Mouse (Mus musculus) skeletal muscle tissue, adult 2 months (tissue): ENCODE results near the gene Heyl.
A peak's percentile ranks its signal among the peaks of the same experiment; 100 is the strongest.

Experiments
- DNase-seq: peaks from one replicate; pipeline ENCODE4 v3.0.0-alpha.2; 2012; ENCODE audit warnings: low read depth, low spot score

Gene Heyl

GRCm38 (mm10) chr4:123232841-123233240 is 515 bp upstream of the Heyl start:
- DNase-seq: no peak

GRCm38 (mm10) chr4:123235835-123236430 is 2.6 kb downstream of the Heyl start:
- DNase-seq: no peak

GRCm38 (mm10) chr4:123236431-123237031 is 3.2 kb downstream of the Heyl start:
- no peak for DNase-seq

- DNase-seq: peak; percentile 62
These were observed 4.3 kb downstream of the Heyl start for GRCm38 (mm10) chr4:123237386-123238266.

DNA sequence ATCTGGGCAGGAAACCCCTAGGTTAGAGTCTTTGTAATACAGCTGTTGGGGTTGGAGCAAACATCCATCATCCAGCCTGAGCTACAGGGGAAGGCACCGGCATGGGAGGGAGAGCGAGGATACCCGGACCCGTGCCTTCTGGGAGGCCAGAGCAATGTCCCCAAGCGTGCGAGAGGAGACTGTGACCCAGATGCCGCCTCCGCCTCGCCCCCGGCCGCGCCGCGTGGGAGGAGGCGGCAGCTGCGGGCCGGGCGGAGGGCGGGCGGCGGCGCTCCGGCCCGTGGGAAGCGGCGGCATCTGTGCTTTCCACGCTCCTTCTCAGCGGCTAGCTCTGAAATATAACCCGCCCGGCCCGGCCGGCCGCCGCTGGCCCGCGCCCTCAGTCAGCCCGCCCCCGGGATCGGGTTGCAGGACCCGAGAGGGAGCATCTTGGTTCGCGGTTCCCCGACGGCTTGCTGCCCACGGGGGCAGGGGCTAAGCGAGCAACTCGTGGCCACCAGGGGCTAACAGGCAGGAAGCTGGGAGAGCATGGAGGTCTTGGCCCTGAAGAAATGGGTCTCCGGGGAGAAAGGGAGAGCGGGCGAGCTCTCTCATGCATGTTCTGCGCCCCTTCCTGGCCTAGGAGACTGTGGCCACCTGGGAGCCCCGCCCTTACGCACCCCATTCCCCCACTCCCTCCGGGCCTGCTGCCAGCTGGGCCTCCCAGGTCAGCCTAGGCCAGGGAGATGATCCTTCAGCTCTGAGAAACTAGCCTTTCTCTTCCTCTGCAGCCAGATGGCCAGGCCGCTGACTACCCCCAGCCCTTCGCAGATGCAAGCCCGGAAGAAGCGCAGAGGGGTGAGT is 6.2 kb downstream of the Heyl start:
- DNase-seq: peak; percentile 78

- DNase-seq: no peak
These were observed 12.9 kb downstream of the Heyl start for GRCm38 (mm10) chr4:123246221-123246620.

DNA sequence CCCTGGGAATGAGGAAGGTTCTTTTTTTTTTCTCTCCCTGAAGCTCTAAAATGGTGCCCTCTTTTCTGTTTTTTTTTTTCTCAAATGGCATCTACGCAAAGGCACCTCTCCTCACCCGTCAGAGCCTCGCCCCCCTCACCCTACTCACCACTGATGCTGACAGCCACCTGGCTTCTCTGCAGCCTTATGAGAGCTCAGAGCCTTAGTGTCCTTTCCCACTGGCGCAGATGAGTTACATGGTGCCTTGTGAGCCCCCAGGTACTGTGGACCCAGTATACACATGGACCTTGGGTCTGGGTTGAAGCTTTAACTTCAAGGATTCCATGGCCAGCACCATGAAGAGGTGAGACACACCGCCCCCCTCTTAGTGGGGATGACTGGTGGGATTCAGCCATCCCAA is 13.3 kb downstream of the Heyl start:
- no peak for DNase-seq

- peak; percentile 78 for DNase-seq
These were observed 14.0 kb downstream of the Heyl start for GRCm38 (mm10) chr4:123247147-123247880.

GRCm38 (mm10) chr4:123248971-123249567 is 15.7 kb downstream of the Heyl start:
- peak; percentile 92 for DNase-seq

- no peak for DNase-seq
These were observed 18.9 kb downstream of the Heyl start for GRCm38 (mm10) chr4:123252214-123252613.

- peak; percentile 59 for DNase-seq
These were observed 21.3 kb downstream of the Heyl start for GRCm38 (mm10) chr4:123254617-123255016.

DNA sequence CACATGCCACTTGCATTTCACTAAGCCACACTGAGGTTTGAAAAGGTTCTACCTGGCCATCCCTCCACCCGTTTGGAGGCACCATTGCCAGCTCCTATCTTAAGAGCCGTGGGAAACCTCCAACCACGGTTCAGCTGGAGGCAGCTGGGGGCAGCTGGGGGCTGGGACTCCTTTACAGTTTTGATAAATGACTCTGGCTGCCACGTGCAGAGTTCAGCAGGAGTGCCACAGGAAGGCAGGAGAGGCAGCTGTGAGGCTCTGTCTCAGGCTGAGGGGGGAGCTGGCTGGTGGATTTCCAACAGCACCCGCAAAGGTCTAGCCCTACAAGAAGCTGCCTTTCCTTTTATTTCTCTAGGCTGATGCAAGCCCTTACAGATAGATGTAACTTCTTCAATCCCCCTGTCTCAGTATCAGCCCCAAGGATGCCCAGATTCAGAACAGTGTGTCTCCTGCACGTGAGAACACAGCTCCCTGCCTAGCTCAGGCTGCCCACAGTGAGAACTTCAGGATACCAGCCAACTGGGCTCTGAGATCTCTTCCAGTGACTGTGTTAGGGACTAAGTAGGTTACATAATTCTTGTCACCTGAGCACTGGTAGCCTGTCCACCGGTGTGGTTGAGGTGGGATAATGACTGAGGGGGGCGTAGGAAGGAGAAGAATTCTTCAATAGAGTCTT is 26.9 kb downstream of the Heyl start:
- no peak for DNase-seq

GRCm38 (mm10) chr4:123261721-123262401 is 28.5 kb downstream of the Heyl start, which contains the start of gene Pabpc4:
TSS of gene Pabpc4 (plus strand) at chr4:123262351.
- no peak for DNase-seq

- no peak for DNase-seq
These were observed 37.7 kb downstream of the Heyl start for GRCm38 (mm10) chr4:123271063-123271462.

DNA sequence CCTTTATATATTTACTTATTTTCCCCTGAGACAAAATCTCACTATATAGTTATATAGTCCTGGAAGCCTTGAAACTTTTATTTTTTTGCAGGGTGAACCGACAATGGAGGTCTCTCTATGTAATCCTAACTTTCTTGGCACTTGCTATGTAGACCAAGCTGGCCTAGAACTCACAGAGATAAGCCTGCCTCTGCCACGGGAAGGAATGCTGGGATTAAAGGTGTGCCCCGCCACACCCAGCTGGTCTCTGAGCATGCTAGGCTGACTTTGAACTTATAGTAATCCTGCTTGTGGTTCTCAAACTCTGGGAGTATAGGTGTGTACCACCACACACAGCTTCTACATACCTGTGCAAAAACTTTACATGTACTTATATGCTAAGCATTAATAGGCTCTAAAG is 46.8 kb downstream of the Heyl start:
- no peak for DNase-seq

DNA sequence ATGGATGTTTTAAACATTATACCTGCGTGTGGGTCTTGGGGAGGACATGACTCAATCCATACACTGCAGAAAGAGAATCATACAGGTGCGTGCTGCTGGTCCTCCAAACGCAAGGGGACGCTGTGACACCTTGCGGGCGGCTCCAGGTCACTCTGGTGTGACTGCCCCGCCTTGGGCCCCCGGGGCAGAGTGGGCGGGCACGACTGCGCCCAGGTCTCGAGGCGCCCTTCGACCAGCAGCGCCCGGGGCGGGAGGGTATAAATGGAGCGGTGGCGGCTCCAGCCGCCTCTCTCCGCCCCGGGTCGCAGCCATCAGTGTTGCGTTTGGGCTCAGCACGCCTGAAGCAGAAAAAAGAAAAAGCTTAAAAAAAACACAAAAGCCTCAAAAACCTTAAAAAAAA is 49.1 kb downstream of the Heyl start:
- peak; percentile 93 for DNase-seq

DNA sequence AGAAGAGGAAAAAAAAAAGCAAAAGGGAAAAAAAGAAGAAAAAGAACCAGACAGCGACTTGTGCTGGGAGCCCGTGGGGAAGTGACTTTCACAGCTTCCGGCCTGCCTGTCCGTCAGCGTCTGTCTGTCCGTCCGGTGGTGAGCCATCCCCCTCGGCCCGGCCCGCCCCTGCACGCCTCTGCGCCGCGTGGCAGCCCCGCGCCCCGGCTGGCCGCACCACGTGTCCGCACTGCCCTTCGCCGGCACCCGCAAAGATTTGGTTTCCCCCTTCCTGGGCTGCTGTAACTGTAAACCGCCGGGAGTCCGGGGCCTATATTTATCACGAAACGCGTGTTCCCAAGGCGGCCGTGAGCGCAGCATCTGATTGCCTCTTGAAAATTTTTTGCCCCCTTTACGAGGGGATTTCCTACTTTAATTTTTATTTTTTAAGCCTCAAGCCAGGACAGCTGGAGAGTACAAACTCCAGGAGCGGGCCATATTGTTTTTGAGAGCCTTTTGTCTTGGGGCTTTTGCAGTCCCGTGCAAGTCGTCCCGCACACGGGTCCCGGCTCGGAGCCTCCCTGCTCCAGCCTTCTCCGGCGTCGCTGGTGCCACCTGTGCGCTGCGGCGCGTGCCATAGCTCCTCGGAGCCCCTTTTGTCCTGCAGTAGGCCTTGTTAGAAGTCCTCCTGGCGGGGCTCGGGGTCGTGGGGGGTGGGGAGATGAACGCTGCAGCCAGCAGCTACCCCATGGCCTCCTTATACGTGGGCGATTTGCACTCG is 49.7 kb downstream of the Heyl start:
- peak; percentile 65 for DNase-seq

GRCm38 (mm10) chr4:123283675-123284064 is 50.3 kb downstream of the Heyl start:
- DNase-seq: peak; percentile 61
